Mouse (Mus musculus) lung, embryonic 15.5 days (tissue): ENCODE results near the gene Castor2. TPM values are rescaled to one million over a fixed set of nuclear protein-coding genes. Genes with fewer than 3 reads are reported as not detected.
A peak's percentile ranks its signal among the peaks of the same experiment; 100 is the strongest.

Experiments used
- ATAC-seq: fragments of 200-750 bp; cut with Nextera tagmentation; 2 replicates; pipeline ENCODE4 v1.8.0; 2017; ENCODE audit warnings: moderate number of reproducible peaks, borderline replicate concordance; ENCODE audit not compliant: low FRiP score, low TSS enrichment; ENCODE audit errors: extremely low read depth
- H3K27ac ChIP-seq: fragments of 300-500 bp; sonication (generic); 2 replicates; pipeline ENCODE4 v1.5.1; 2015; ENCODE audit warnings: moderate library complexity, mild to moderate bottlenecking, inconsistent platforms
- H3K27me3 ChIP-seq: fragments of 300-500 bp; sonication (generic); 2 replicates; pipeline ENCODE4 v1.6.1; 2015; ENCODE audit warnings: inconsistent platforms
- H3K36me3 ChIP-seq: fragments of 300-500 bp; sonication (generic); 2 replicates; pipeline ENCODE4 v1.6.1; 2015; ENCODE audit warnings: inconsistent platforms
- H3K4me1 ChIP-seq: fragments of 300-500 bp; sonication (generic); 2 replicates; pipeline ENCODE4 v1.6.1; 2015; ENCODE audit warnings: inconsistent platforms
- H3K4me2 ChIP-seq: fragments of 300-500 bp; sonication (generic); 2 replicates; pipeline ENCODE4 v1.6.1; 2015; ENCODE audit warnings: inconsistent platforms, mild to moderate bottlenecking, moderate library complexity
- H3K4me3 ChIP-seq: fragments of 300-500 bp; sonication (generic); 2 replicates; pipeline ENCODE4 v1.5.1; 2015; ENCODE audit warnings: mild to moderate bottlenecking, inconsistent platforms
- H3K9ac ChIP-seq: fragments of 300-500 bp; sonication (generic); 2 replicates; pipeline ENCODE4 v1.6.1; 2015; ENCODE audit warnings: inconsistent platforms
- H3K9me3 ChIP-seq: fragments of 300-500 bp; sonication (generic); 2 replicates; pipeline ENCODE4 v1.6.1; 2016; ENCODE audit warnings: inconsistent platforms
- WGBS: fragments of 180-500 bp; shearing (Covaris S2); methylation state at CpG from one replicate; pipeline ENCODE4 v1.1.7; 2015; 5-methylcytosine and 5-hydroxymethylcytosine counted together
- polyA plus RNA-seq: library from polyadenylated mRNA; unstranded; fragments of >200 nt; fragmentation: Nextera tagmentation; extraction: Ambion mirVana; gene quantifications from 2 replicates; pipeline ENCODE4 v1.2.1, GENCODE M21; 2015

The Castor2 gene
- polyA plus RNA-seq, 1 experiment from 2014 or later: 3.7 TPM

DNA sequence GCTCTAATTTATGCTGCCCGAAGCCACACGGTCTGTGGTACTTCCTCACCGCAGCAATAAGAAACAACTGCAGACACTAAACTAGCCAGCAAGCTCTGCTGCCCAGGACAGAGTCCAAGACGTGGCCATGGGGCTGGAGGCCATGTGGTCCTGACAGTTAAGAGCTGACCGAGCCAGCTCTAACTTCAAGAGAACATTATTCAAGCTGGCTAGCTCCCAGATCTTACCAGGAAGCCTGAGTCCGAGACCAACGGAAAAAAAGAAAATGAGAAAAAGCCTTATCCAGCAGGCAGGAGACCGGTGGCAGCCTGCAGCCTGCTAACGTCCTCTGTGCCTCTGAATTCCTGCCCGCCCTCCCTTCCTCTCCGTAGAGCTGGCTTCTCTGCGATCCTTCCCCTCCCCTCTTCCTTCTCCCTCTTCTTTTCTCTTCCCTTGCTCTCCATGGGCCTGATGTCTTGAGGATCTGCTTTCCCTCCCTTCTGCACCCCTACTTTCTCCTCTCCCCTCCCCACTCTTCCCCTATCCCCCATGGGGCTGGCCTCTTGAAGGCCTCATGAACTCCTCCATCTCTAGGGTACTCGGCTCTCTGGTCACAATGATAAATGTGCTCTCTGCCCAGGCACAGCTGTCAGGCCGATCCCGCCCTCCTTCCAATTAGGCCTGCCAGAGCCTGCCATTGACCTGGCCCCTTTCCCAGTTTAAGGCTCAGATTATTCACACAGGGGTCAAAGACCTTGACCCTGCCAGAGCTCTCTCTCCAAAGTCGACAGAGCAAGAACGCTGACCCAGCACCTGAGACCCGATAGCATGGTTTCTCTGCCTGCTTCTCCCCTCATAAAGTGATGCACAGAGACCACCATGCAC lies 18.6 kb upstream of the Castor2 start:
- Histone ChIP-seq H3K4me1 (peaks cover 5% of the 10 kb centered on the region), H3K4me2 (no peak overlapping the region; the same call in 1 of the 2 replicates), H3K9ac (no peak overlapping the region), H3K9me3 (no peaks in the 10 kb centered on the region), H3K36me3 (no peaks in the 10 kb centered on the region), H3K27me3 (no peaks in the 10 kb centered on the region), H3K4me3 (no peak overlapping the region), H3K27ac (no peak overlapping the region)
- ATAC-seq: no peak
- 24% methylated on average over 18 of the region's 18 CpGs for WGBS

DNA sequence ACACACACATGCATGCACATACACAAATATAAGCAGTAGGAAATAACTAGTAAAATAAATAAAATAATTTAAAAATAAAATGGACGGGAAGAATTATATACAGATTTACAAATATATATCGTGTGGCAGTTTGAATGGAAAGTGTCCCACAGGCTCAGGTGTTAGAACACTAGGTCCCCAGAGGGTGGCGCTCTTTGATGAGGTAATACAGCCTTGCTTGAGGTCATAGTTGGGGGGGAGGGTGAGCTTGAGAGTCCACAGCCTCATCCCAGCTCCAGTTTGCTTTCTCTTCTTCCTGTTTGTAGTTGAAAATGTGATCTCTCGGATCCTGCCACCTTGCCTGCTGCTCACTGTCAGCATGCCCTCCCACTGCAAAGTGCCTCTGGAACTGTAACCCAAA lies 14.3 kb upstream of the Castor2 start:
- ATAC-seq: no peak
- H3K4me3 ChIP-seq: no peak overlapping the region

GRCm38 (mm10) chr5:134085887-134086639 lies 13.4 kb upstream of the Castor2 start:
- Histone ChIP-seq H3K4me1 (no peaks in the 10 kb centered on the region), H3K27me3 (no peaks in the 10 kb centered on the region), H3K27ac (no peak overlapping the region), H3K9me3 (no peaks in the 10 kb centered on the region), H3K4me3 (no peak overlapping the region), H3K9ac (no peak overlapping the region), H3K4me2 (no peak overlapping the region), H3K36me3 (no peaks in the 10 kb centered on the region)
- WGBS: 74% methylated on average over 3 of the region's 3 CpGs
- no peak for ATAC-seq

More for the DNA sequence above, 14.3 kb upstream of the Castor2 start:
- no peak overlapping the region for H3K27ac ChIP-seq
- H3K4me2 ChIP-seq: no peak overlapping the region
- no peaks in the 10 kb centered on the region for H3K36me3 ChIP-seq
- WGBS: 64% methylated on average over 4 of the region's 4 CpGs
- H3K9ac ChIP-seq: no peak overlapping the region
- H3K4me1 ChIP-seq: peaks cover 4% of the 10 kb centered on the region
- no peaks in the 10 kb centered on the region for H3K9me3 ChIP-seq
- H3K27me3 ChIP-seq: no peaks in the 10 kb centered on the region

- no peaks in the 10 kb centered on the region for H3K4me1 ChIP-seq
- H3K4me2 ChIP-seq: no peak overlapping the region
- WGBS: 72% methylated on average over 5 of the region's 5 CpGs
- no peaks in the 10 kb centered on the region for H3K36me3 ChIP-seq
- no peak overlapping the region for H3K4me3 ChIP-seq
- H3K27ac ChIP-seq: no peak overlapping the region
- H3K9me3 ChIP-seq: no peaks in the 10 kb centered on the region
- no peak overlapping the region for H3K9ac ChIP-seq
- no peaks in the 10 kb centered on the region for H3K27me3 ChIP-seq
- ATAC-seq: no peak
Measured at GRCm38 (mm10) chr5:134087211-134087610, 12.3 kb upstream of the Castor2 start.

DNA sequence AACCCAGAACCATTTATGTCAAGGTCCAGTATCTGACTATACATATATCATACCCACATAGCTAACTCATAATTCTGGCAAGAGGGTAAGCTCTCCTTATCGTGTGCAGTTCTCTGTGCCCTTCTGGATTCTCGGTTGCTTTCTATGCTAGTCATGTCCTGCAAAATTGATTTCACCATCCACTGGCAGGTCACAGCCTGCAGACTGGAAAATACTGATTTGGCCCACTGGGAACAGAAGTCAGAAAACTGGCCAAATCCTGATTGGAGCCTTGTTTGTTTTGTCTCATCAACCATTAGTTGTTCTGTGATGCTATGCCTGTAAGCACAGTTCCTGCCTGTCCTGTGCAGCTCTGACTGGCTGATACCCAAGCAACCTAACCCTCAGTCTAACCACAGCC lies 3.7 kb upstream of the Castor2 start:
- no peak overlapping the region for H3K4me3 ChIP-seq
- 85% methylated on average over 2 of the region's 2 CpGs for WGBS
- H3K4me2 ChIP-seq: no peak overlapping the region
- H3K9me3 ChIP-seq: no peaks in the 10 kb centered on the region
- no peak overlapping the region for H3K9ac ChIP-seq
- H3K4me1 ChIP-seq: peaks cover 12% of the 10 kb centered on the region
- H3K27ac ChIP-seq: no peak overlapping the region
- no peaks in the 10 kb centered on the region for H3K36me3 ChIP-seq
- no peak for ATAC-seq
- H3K27me3 ChIP-seq: no peaks in the 10 kb centered on the region

DNA sequence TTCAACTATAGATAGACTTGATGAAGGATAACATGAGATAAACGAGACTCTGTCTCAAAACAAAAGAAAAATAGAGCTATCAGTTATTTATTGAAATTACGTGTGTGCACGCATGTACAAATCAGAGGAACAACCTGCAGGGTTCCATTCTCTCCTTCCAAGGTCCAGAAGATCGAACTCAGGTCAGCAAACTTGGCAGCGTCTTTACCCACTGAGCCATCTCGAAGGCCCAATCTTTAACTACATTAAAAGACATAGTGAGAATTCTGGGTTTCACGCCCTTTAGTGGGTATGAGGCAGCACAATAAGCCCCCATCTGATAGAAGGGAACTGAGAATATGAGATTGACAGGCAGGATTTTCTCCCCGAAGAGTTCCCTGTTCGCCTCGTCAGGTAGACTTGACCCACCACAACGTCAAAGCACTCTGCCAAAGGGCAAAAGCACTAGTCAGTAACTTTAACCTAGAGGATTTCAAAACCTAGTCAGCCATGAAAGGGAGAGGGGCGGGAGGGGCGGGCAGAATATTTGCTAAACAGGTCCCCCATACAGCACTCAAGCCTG lies 1.1 kb upstream of the Castor2 start:
- Histone ChIP-seq H3K4me2 (peak overlapping the region; percentile 94), H3K9me3 (no peaks in the 10 kb centered on the region), H3K4me1 (peaks cover 26% of the 10 kb centered on the region), H3K36me3 (no peaks in the 10 kb centered on the region), H3K27ac (no peak overlapping the region), H3K4me3 (peak overlapping the region; percentile 73), H3K27me3 (no peaks in the 10 kb centered on the region), H3K9ac (peak overlapping the region; percentile 74; the same call in 1 of the 2 replicates)
- ATAC-seq: no peak
- WGBS: 49% methylated on average over 13 of the region's 13 CpGs

- Histone ChIP-seq H3K9ac (peak overlapping the region; percentile 74), H3K27ac (peak overlapping the region; percentile 26; the same call in 1 of the 2 replicates), H3K4me1 (peaks cover 26% of the 10 kb centered on the region), H3K36me3 (no peaks in the 10 kb centered on the region), H3K4me3 (peak overlapping the region; percentile 73), H3K9me3 (no peaks in the 10 kb centered on the region), H3K27me3 (no peaks in the 10 kb centered on the region), H3K4me2 (peak overlapping the region; percentile 94)
- peak; percentile 53; the same call in 1 of the 2 replicates for ATAC-seq
- under 1% methylated on average over 17 of the region's 17 CpGs for WGBS
Measured at GRCm38 (mm10) chr5:134098976-134099375, 535 bp upstream of the Castor2 start.

- H3K27ac ChIP-seq: no peak overlapping the region
- peak overlapping the region; percentile 74 for H3K9ac ChIP-seq
- no peaks in the 10 kb centered on the region for H3K9me3 ChIP-seq
- peak overlapping the region; percentile 94 for H3K4me2 ChIP-seq
- H3K4me3 ChIP-seq: peak overlapping the region; percentile 73
- ATAC-seq: peak; percentile 6; the same call in 1 of the 2 replicates
- no peaks in the 10 kb centered on the region for H3K36me3 ChIP-seq
- peaks cover 26% of the 10 kb centered on the region for H3K4me1 ChIP-seq
- H3K27me3 ChIP-seq: no peaks in the 10 kb centered on the region
- WGBS: 6% methylated on average over 14 of the region's 17 CpGs
Measured at GRCm38 (mm10) chr5:134100232-134100771, 791 bp downstream of the Castor2 start.

DNA sequence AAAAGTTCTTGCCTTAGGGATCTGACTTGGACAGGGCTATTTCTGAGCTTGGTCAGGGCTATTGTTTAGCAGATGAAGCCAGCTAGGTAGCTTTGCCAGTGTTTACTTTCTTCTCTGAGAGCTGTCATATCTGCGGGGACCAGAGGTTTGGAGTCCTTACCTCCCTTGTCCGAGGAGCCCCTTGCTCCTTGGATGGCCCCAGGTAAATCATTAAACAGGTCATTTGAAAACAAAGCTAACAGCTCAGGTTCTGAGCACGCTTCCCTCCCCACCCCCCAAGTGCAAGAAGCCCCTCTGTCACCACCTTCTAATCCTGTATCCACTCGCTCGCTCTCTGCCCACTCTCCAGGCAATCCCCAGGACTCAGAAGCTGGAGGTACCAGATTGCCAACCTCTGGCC lies 1.8 kb downstream of the Castor2 start:
- no peak for ATAC-seq
- Histone ChIP-seq H3K36me3 (no peaks in the 10 kb centered on the region), H3K27me3 (no peaks in the 10 kb centered on the region), H3K27ac (no peak overlapping the region), H3K9me3 (no peaks in the 10 kb centered on the region), H3K4me3 (no peak overlapping the region), H3K4me2 (no peak overlapping the region; the same call in 1 of the 2 replicates), H3K9ac (no peak overlapping the region), H3K4me1 (peaks cover 26% of the 10 kb centered on the region)
- 76% methylated on average over 5 of the region's 5 CpGs for WGBS

GRCm38 (mm10) chr5:134101883-134102282 lies 2.4 kb downstream of the Castor2 start:
- Histone ChIP-seq H3K27ac (no peak overlapping the region), H3K9me3 (no peaks in the 10 kb centered on the region), H3K27me3 (no peaks in the 10 kb centered on the region), H3K4me1 (peaks cover 26% of the 10 kb centered on the region), H3K4me2 (no peak overlapping the region), H3K9ac (no peak overlapping the region), H3K4me3 (no peak overlapping the region), H3K36me3 (no peaks in the 10 kb centered on the region)
- no peak for ATAC-seq
- WGBS: 25% methylated on average over 5 of the region's 5 CpGs

DNA sequence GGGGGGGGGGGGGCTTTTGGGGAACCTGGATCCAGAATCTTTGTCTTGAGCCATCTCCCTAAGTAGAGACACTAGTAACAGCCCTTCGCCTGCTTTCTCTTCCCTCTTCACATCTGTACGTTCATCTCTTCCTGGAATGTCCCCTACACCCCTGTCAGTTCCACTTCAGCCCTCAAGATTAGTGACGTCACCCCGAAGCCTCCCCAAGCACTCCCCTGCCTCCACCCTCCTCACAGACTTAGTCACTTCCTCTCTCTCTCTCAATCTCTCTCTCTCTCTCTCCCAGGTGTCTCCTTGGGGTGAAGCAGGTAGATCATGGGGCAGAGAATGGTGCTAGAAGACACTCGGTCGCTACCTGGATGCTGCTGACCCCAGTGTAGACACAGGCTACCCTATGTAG lies 3.2 kb downstream of the Castor2 start:
- 47% methylated on average over 6 of the region's 6 CpGs for WGBS
- no peaks in the 10 kb centered on the region for H3K9me3 ChIP-seq
- no peak overlapping the region for H3K4me3 ChIP-seq
- H3K4me1 ChIP-seq: peaks cover 26% of the 10 kb centered on the region
- no peaks in the 10 kb centered on the region for H3K27me3 ChIP-seq
- H3K9ac ChIP-seq: no peak overlapping the region
- H3K36me3 ChIP-seq: no peaks in the 10 kb centered on the region
- ATAC-seq: no peak
- H3K4me2 ChIP-seq: no peak overlapping the region
- H3K27ac ChIP-seq: no peak overlapping the region
